Mouse (Mus musculus) heart, postnatal 0 days (tissue): ENCODE data around the gene Wwp2.

ENCODE experiments used
- CTCF ChIP-seq: IDR thresholded peaks from 2 replicates; pipeline ENCODE4 v1.5.1; 2016; ENCODE audit warnings: antibody characterized with exemption, control low read depth, low read depth
- EP300 ChIP-seq: IDR thresholded peaks from 2 replicates; pipeline ENCODE4 v1.6.1; 2016; ENCODE audit warnings: antibody characterized with exemption, low read depth

- TF ChIP-seq CTCF (no peak), EP300 (no peak)
Measured at GRCm38 (mm10) chr8:107495425-107495824, 59.3 kb downstream of the Wwp2 start.
